Comparison of ENCODE assay signal across 14 mouse cellular contexts in the genomic region with DNA sequence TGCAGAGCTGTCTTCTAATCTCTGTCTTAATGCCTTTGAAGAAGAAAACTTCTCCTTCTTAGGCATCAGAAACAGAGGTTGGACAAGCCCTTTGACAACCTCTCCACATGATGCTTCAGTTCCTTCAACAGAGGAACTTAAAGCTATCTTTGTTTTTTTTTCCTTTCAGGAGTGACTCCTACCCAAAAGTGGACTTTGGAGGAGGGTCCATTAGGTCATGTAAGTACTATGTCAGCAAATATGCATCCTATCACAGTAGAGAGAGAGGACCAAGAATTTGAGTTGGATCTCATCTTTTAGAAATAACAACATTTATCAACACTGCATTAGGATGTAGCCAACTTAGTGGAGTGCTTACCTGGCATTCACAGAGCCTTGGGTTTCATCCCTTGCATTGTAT.
"Had no signal": no experiment of that assay in that cellular context is flagged by ENCODE, and none has a peak within 500 bp of the region (broad histone marks: within the 10 kb centered on the region; RNA-seq: fewer than 3 reads in every experiment).

No protein-coding gene starts in this region.

- H3K9me3 ChIP-seq: megakaryocyte, embryonic 14.5 days; midbrain, embryonic 13.5 days; midbrain, embryonic 15.5 days; neural tube, embryonic 12.5 days had no signal

- H3K4me3 ChIP-seq: megakaryocyte, embryonic 14.5 days; midbrain, embryonic 13.5 days; midbrain, embryonic 15.5 days; neural tube, embryonic 12.5 days had no signal

- DNase-seq: lung, adult 18-20 months; lung, embryonic 14.5 days; lung, postnatal 10 days; lung, postnatal 4 days; right cerebral cortex, postnatal 14 days; spleen, adult 18-20 months; thymus, adult 2 months; thymus, postnatal 25 days; thymus, postnatal 4 days had no signal

- H3K27me3 ChIP-seq: megakaryocyte, embryonic 14.5 days; midbrain, embryonic 13.5 days; midbrain, embryonic 15.5 days; neural tube, embryonic 12.5 days had no signal

- ATAC-seq: midbrain, embryonic 13.5 days; midbrain, embryonic 15.5 days had no signal

- H3K27ac ChIP-seq: midbrain, embryonic 13.5 days; midbrain, embryonic 15.5 days; neural tube, embryonic 12.5 days had no signal

- H3K9ac ChIP-seq: lung, embryonic 14.5 days; midbrain, embryonic 13.5 days; midbrain, embryonic 15.5 days; neural tube, embryonic 12.5 days had no signal

- H3K4me2 ChIP-seq: lung, embryonic 14.5 days; midbrain, embryonic 11.5 days; midbrain, embryonic 13.5 days; midbrain, embryonic 15.5 days; neural tube, embryonic 12.5 days had no signal

- H3K36me3 ChIP-seq: midbrain, embryonic 15.5 days; neural tube, embryonic 12.5 days had no signal

- H3K4me1 ChIP-seq: midbrain, embryonic 13.5 days; midbrain, embryonic 15.5 days; neural tube, embryonic 12.5 days had no signal
